Mouse (Mus musculus) liver, adult 2 months (tissue): ENCODE measurements around the gene Gm17268. TPM values are rescaled to one million over a fixed set of nuclear protein-coding genes. Genes with fewer than 3 reads are reported as not detected.

Source experiments
- DNase-seq: peaks from one replicate; pipeline ENCODE4 v3.0.0-alpha.2; 2011; ENCODE audit warnings: low read depth, low spot score; ENCODE audit errors: extremely low read depth
- H3K27ac ChIP-seq: fragments of 200-500 bp; replicated peaks from 2 replicates; pipeline ENCODE4 v1.5.1; 2012; ENCODE audit warnings: low read depth, mild to moderate bottlenecking, control low read depth, inconsistent platforms, low read length; ENCODE audit not compliant: insufficient read depth
- H3K27me3 ChIP-seq: fragments of 200-500 bp; 2 replicates; pipeline ENCODE4 v1.6.1; 2012; ENCODE audit warnings: mild to moderate bottlenecking, moderate library complexity, low read length, inconsistent platforms; ENCODE audit not compliant: control insufficient read depth, insufficient read depth
- H3K36me3 ChIP-seq: fragments of 200-500 bp; 2 replicates; pipeline ENCODE4 v1.6.1; 2012; ENCODE audit warnings: low read length, inconsistent platforms; ENCODE audit not compliant: control insufficient read depth, insufficient read depth
- H3K4me1 ChIP-seq: fragments of 200-500 bp; 2 replicates; pipeline ENCODE4 v1.6.1; 2011; ENCODE audit warnings: low read length; ENCODE audit not compliant: control insufficient read depth, insufficient read depth
- H3K4me3 ChIP-seq: fragments of 200-500 bp; 2 replicates; pipeline ENCODE4 v1.5.1; 2011; ENCODE audit warnings: low read depth, mild to moderate bottlenecking, control low read depth, low read length, moderate library complexity; ENCODE audit not compliant: insufficient read depth
- H3K79me2 ChIP-seq: fragments of 200-500 bp; 2 replicates; pipeline ENCODE4 v1.6.1; 2012; ENCODE audit warnings: inconsistent platforms, mild to moderate bottlenecking, low read length, moderate library complexity; ENCODE audit not compliant: control insufficient read depth, insufficient read depth
- H3K9ac ChIP-seq: fragments of 200-500 bp; 2 replicates; pipeline ENCODE4 v1.6.1; 2012; ENCODE audit warnings: low read depth, mild to moderate bottlenecking, control low read depth, inconsistent platforms, low read length
- CTCF ChIP-seq: fragments of 200-500 bp; IDR thresholded peaks from 2 replicates; pipeline ENCODE4 v1.5.1; 2011; ENCODE audit warnings: low read depth, low read length, control low read depth
- POLR2A ChIP-seq: fragments of 200-500 bp; IDR thresholded peaks from 2 replicates; pipeline ENCODE4 v1.6.1; 2011; ENCODE audit warnings: low read length, control low read depth; ENCODE audit not compliant: insufficient read depth; ENCODE audit errors: extremely low read depth
- WGBS: fragments of 180-500 bp; shearing (Covaris S2); methylation state at CpG from one replicate; pipeline ENCODE4 v1.1.7; 2018; 5-methylcytosine and 5-hydroxymethylcytosine counted together
- polyA plus RNA-seq: library from polyadenylated mRNA; depleted of rRNA; stranded (reverse); fragments of >200 nt; gene quantifications from 2 replicates; pipeline ENCODE4 v1.2.3, GENCODE M21; 2012
- total RNA-seq: library from RNA; depleted of rRNA; stranded (reverse); fragments of >200 nt; gene quantifications from 2 replicates; pipeline ENCODE4 v1.2.3, GENCODE M21; 2014

The Gm17268 gene
- total and polyA plus RNA-seq, 2 experiments = not detected

DNA sequence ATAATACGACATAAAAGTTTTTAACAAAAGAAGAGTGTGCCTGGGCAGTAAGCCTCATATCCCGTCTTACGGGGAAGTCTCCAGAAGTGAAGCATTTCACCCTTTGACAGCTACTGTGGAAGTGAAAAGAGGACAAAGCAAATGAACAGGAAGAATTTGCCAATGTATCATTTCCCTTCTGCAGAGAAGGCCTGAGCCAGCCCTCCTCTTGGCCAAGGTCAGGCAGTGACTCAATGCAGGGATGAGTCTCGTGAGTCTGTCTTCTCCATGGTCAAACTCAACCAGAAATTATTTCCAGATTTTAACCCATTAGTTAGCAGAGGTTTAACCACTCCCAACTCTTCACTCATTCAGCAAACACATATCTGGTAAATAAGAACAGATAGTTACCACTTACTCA is 14.6 kb downstream of the Gm17268 start:
- Histone ChIP-seq H3K27me3 (no peaks in the 10 kb centered on the region), H3K4me3 (no peak overlapping the region), H3K79me2 (no peaks in the 10 kb centered on the region), H3K27ac (no peak overlapping the region), H3K36me3 (no peaks in the 10 kb centered on the region), H3K4me1 (peaks cover 16% of the 10 kb centered on the region), H3K9ac (no peak overlapping the region)
- TF ChIP-seq POLR2A = no peak
- TF ChIP-seq CTCF = no peak
- DNase-seq = no peak
- 68% methylated on average over 4 of the region's 4 CpGs for WGBS

GRCm38 (mm10) chr11:82022504-82023056 is 15.8 kb downstream of the Gm17268 start:
- H3K4me3 ChIP-seq = no peak overlapping the region
- peaks cover 16% of the 10 kb centered on the region for H3K4me1 ChIP-seq
- H3K9ac ChIP-seq = no peak overlapping the region
- no peaks in the 10 kb centered on the region for H3K36me3 ChIP-seq
- no peaks in the 10 kb centered on the region for H3K79me2 ChIP-seq
- TF ChIP-seq POLR2A = no peak
- TF ChIP-seq CTCF = no peak
- no peak overlapping the region for H3K27ac ChIP-seq
- 95% methylated on average over 6 of the region's 6 CpGs for WGBS
- no peaks in the 10 kb centered on the region for H3K27me3 ChIP-seq
- no peak for DNase-seq

DNA sequence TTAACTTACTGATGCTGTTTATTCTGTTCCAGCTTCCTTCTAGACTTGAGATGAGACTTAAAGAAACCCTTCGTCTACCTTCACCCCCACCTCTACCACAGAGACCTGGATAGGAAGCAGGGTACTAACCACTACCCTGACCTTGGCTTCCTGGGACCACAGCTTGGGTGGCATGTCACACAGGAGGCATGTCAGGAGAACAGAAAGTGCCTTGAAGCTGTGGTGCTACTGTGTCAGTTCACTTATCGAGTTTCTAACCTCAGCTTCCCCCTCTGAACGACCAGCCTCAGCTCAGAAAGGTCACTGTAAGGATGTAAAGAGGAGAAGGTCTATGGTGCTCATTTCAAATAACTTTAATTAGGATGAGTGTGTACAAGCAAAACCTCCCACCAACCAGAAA is 17.0 kb downstream of the Gm17268 start:
- TF ChIP-seq CTCF = no peak
- no peak for TF ChIP-seq POLR2A
- WGBS = 84% methylated on average over 3 of the region's 3 CpGs
- no peaks in the 10 kb centered on the region for H3K79me2 ChIP-seq
- no peak for DNase-seq
- H3K9ac ChIP-seq = no peak overlapping the region
- H3K27me3 ChIP-seq = no peaks in the 10 kb centered on the region
- no peaks in the 10 kb centered on the region for H3K36me3 ChIP-seq
- H3K4me3 ChIP-seq = no peak overlapping the region
- H3K4me1 ChIP-seq = peaks cover 16% of the 10 kb centered on the region
- no peak overlapping the region for H3K27ac ChIP-seq

GRCm38 (mm10) chr11:82019793-82020192 is 18.6 kb downstream of the Gm17268 start:
- Histone ChIP-seq H3K27me3 (no peaks in the 10 kb centered on the region), H3K4me3 (no peak overlapping the region), H3K79me2 (no peaks in the 10 kb centered on the region), H3K36me3 (no peaks in the 10 kb centered on the region), H3K4me1 (peaks cover 27% of the 10 kb centered on the region), H3K9ac (no peak overlapping the region), H3K27ac (peak overlapping the region; percentile 76)
- DNase-seq = peak; percentile 97
- no peak for TF ChIP-seq POLR2A
- no peak for TF ChIP-seq CTCF

GRCm38 (mm10) chr11:82019389-82019788 is 19.0 kb downstream of the Gm17268 start:
- no peaks in the 10 kb centered on the region for H3K79me2 ChIP-seq
- peaks cover 29% of the 10 kb centered on the region for H3K4me1 ChIP-seq
- no peaks in the 10 kb centered on the region for H3K36me3 ChIP-seq
- H3K9ac ChIP-seq = 0 out of 2 replicates have a peak overlapping the region, but pooled peaks have one; percentile 15
- H3K4me3 ChIP-seq = no peak overlapping the region
- peak overlapping the region; percentile 76 for H3K27ac ChIP-seq
- WGBS = 45% methylated on average over 2 of the region's 2 CpGs
- no peaks in the 10 kb centered on the region for H3K27me3 ChIP-seq
- no peak for TF ChIP-seq POLR2A
- no peak for TF ChIP-seq CTCF
- no peak for DNase-seq

- Histone ChIP-seq H3K79me2 (no peaks in the 10 kb centered on the region), H3K36me3 (no peaks in the 10 kb centered on the region), H3K9ac (no peak overlapping the region), H3K27ac (no peak overlapping the region), H3K4me3 (no peak overlapping the region), H3K4me1 (peaks cover 31% of the 10 kb centered on the region), H3K27me3 (no peaks in the 10 kb centered on the region)
- DNase-seq = peak; percentile 35
- TF ChIP-seq POLR2A = no peak
- TF ChIP-seq CTCF = no peak
- WGBS = 75% methylated on average over 3 of the region's 3 CpGs
Observed at GRCm38 (mm10) chr11:82016181-82016780, 22.1 kb downstream of the Gm17268 start.
